Mouse (Mus musculus) olfactory bulb, adult 2 months (tissue): Measurements from ENCODE around the gene Pvr. TPM values are rescaled to one million over a fixed set of nuclear protein-coding genes. Genes with fewer than 3 reads are reported as not detected.

ENCODE experiments used
- H3K27ac ChIP-seq: fragments of 200-500 bp; 2 replicates; pipeline ENCODE4 v1.5.1; 2012; ENCODE audit warnings: low read depth, low read length; ENCODE audit not compliant: insufficient read depth
- H3K4me1 ChIP-seq: fragments of 200-500 bp; 2 replicates; pipeline ENCODE4 v1.6.1; 2012; ENCODE audit warnings: low read length; ENCODE audit not compliant: control insufficient read depth, insufficient read depth
- H3K4me3 ChIP-seq: fragments of 200-500 bp; 2 replicates; pipeline ENCODE4 v1.5.1; 2012; ENCODE audit warnings: mild to moderate bottlenecking, low read depth, low read length, moderate library complexity; ENCODE audit not compliant: insufficient read depth
- CTCF ChIP-seq: fragments of 200-500 bp; IDR thresholded peaks from 2 replicates; pipeline ENCODE4 v1.5.1; 2012; ENCODE audit warnings: low read depth, mild to moderate bottlenecking, low read length, moderate library complexity; ENCODE audit not compliant: insufficient read depth
- POLR2A ChIP-seq: fragments of 200-500 bp; IDR thresholded peaks from 2 replicates; pipeline ENCODE4 v1.6.1; 2012; ENCODE audit warnings: mild to moderate bottlenecking, low read depth, low read length, moderate library complexity; ENCODE audit not compliant: insufficient read depth
- WGBS: fragments of 180-500 bp; shearing (Covaris S2); methylation state at CpG from one replicate; pipeline ENCODE4 v1.1.7; 2018; 5-methylcytosine and 5-hydroxymethylcytosine counted together
- polyA plus RNA-seq: library from polyadenylated mRNA; stranded (reverse); fragments of >200 nt; gene quantifications from 2 replicates; pipeline ENCODE4 v1.2.4, GENCODE M21; 2012; ENCODE audit warnings: low replicate concordance; ENCODE audit not compliant: missing spikeins, insufficient read depth, insufficient read length

The Pvr gene
- polyA plus RNA-seq, 1 experiment = not detected

- 77% methylated on average over 10 of the region's 10 CpGs for WGBS
Measured at GRCm38 (mm10) chr7:19952320-19952986, 31.5 kb upstream of the Pvr start.

DNA sequence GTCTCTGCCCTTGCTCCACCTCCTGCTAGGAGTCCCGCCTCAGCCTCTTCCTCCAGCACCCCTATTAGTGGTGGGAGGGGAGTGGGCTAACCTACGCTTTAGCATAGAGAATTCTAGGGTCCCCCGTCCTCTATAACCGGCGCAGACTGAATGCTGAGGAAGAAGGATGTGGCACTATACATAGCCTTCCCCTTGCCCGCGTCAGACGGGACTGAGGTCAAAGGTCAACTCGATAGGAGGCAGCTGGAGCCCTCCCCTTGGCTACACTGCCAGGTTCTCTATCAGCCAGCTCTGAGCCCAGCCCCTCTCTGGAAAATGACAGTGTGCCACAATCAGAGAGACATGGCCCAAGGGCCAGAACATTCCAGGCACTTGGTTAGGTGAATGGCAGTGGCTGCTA, 29.6 kb upstream of the Pvr start, which contains the start of gene Igsf23:
Igsf23 (minus strand) TSS at position 168 of the 400 bp plus-strand sequence.
- Histone ChIP-seq H3K4me3 (no peak within 1 kb of the TSS), H3K4me1 (no peaks in the 10 kb centered on the region), H3K27ac (no peak within 1 kb of the TSS)
- 65% methylated on average over 9 of the region's 9 CpGs for WGBS
- TF ChIP-seq POLR2A (no peak), CTCF (no peak)

More at GRCm38 (mm10) chr7:19952320-19952986, 31.5 kb upstream of the Pvr start:
- no peak for TF ChIP-seq POLR2A
- no peak for TF ChIP-seq CTCF
- no peaks in the 10 kb centered on the region for H3K4me1 ChIP-seq
- no peak overlapping the region for H3K27ac ChIP-seq
- H3K4me3 ChIP-seq = no peak overlapping the region

DNA sequence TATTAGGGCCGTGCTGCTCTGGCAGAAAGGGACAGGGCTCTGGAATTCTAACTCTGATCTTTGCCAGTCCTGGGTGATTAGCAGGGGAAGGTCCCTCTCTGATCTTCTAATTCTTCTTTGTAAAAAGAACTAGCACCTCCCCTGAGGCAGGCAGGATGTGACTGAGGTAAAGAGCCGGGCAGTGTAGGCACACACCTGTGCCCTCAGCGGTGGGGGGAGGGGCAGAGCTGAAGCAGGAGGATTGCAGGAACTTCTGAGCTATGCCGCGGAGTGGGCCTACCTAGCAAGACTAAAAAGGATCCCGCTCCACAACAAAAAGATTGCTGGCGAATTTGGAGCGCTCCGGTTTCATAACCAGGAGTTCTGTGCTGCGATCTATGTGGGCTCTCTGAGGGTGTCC, 29.0 kb upstream of the Pvr start:
- 65% methylated on average over 10 of the region's 10 CpGs for WGBS

DNA sequence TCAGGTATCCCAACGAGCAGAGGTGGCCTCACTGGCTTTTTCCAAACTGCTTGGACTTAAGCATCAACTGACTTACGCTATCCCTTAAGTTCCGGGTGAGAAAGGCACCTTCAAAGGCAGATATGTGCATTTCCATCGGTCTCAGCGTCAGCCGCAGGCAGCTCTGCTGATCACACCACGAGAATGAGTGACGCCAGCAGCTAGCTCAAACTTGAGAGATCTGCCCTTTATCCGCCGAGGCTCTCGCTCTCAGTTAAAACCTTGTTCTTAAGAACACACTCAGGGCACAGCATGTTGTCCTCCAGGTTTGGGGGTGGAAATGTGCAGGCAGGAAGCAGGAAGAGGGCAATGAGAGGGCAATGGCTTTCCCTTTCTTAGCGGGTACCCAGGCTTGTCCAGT, 28.0 kb upstream of the Pvr start:
- H3K27ac ChIP-seq = no peak overlapping the region
- TF ChIP-seq POLR2A (no peak), CTCF (no peak)
- H3K4me3 ChIP-seq = no peak overlapping the region
- 85% methylated on average over 12 of the region's 12 CpGs for WGBS
- no peaks in the 10 kb centered on the region for H3K4me1 ChIP-seq

More for the DNA sequence above, 29.0 kb upstream of the Pvr start:
- H3K4me3 ChIP-seq = no peak overlapping the region
- H3K27ac ChIP-seq = no peak overlapping the region
- TF ChIP-seq POLR2A (no peak), CTCF (no peak)
- H3K4me1 ChIP-seq = no peaks in the 10 kb centered on the region

- no peak overlapping the region for H3K4me3 ChIP-seq
- TF ChIP-seq CTCF = no peak
- no peak for TF ChIP-seq POLR2A
- no peak overlapping the region; the same call in 1 of the 2 replicates for H3K27ac ChIP-seq
- 88% methylated on average over 13 of the region's 13 CpGs for WGBS
- H3K4me1 ChIP-seq = no peaks in the 10 kb centered on the region
Measured at GRCm38 (mm10) chr7:19945821-19946515, 25.0 kb upstream of the Pvr start.

GRCm38 (mm10) chr7:19945201-19945600, 24.2 kb upstream of the Pvr start:
- TF ChIP-seq POLR2A (no peak), CTCF (no peak)
- WGBS = 95% methylated on average over 5 of the region's 5 CpGs
- H3K4me1 ChIP-seq = no peaks in the 10 kb centered on the region
- no peak overlapping the region for H3K4me3 ChIP-seq
- H3K27ac ChIP-seq = no peak overlapping the region

DNA sequence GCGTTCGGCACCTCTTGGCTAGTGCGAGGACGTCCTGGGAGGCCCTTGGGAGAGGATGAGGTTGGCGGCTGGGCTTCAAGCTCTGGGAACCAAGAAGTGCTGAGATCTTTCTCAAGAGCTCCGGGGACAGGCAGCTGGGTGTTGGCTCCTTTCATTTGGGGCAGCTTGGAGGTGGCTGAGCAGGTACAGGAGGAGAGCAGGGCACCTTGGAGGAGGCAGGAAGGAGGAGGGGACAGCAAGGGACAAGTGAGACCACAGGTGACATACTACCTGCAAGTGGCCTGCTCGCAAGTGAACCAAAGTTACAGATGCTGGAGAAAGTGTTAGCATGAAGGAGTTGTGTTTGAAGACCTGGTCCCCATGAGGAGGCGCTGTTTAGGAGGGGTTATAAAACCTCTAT, 23.7 kb upstream of the Pvr start:
- WGBS = 94% methylated on average over 8 of the region's 8 CpGs
- TF ChIP-seq POLR2A = no peak
- no peak for TF ChIP-seq CTCF
- no peaks in the 10 kb centered on the region for H3K4me1 ChIP-seq
- H3K4me3 ChIP-seq = no peak overlapping the region
- H3K27ac ChIP-seq = no peak overlapping the region

GRCm38 (mm10) chr7:19940256-19940655, 19.3 kb upstream of the Pvr start:
- no peak for TF ChIP-seq CTCF
- Histone ChIP-seq H3K4me1 (peaks cover 2% of the 10 kb centered on the region; the same call in 1 of the 2 replicates), H3K4me3 (no peak overlapping the region), H3K27ac (no peak overlapping the region)
- 54% methylated on average over 6 of the region's 6 CpGs for WGBS

GRCm38 (mm10) chr7:19939555-19940235, 18.7 kb upstream of the Pvr start:
- H3K4me3 ChIP-seq = no peak overlapping the region
- peaks cover 4% of the 10 kb centered on the region; the same call in 1 of the 2 replicates for H3K4me1 ChIP-seq
- no peak overlapping the region for H3K27ac ChIP-seq
- TF ChIP-seq CTCF = no peak
- TF ChIP-seq POLR2A = no peak
- WGBS = 46% methylated on average over 12 of the region's 12 CpGs
